Mouse (Mus musculus) Muller cell, postnatal 12 days (primary cell): ENCODE results near the gene Tspan3.

Experiments
- DNase-seq: peaks from one replicate; pipeline ENCODE4 v3.0.0-alpha.2; 2015; ENCODE audit errors: inconsistent ontology term

Tspan3 gene

DNA sequence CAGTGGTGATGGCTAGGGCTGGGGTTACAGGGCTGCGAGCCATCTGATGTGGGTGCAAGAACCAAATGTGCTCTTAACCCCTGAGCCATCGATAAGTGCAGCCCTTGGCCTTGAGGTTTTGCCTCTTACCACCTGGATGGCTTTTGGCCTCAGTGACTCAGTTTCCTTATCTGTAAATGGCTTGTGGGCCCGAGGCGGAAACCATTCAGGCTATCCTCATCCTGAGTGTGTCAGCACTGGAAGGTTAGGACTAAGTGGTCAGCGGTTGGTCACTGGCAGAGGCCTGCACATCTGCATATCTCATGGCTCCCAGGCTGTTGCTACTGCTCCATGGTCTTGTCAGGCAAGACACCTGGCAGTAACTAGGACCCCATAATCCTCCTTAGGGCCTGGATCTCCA, 47.2 kb downstream of the Tspan3 start:
- no peak for DNase-seq

DNA sequence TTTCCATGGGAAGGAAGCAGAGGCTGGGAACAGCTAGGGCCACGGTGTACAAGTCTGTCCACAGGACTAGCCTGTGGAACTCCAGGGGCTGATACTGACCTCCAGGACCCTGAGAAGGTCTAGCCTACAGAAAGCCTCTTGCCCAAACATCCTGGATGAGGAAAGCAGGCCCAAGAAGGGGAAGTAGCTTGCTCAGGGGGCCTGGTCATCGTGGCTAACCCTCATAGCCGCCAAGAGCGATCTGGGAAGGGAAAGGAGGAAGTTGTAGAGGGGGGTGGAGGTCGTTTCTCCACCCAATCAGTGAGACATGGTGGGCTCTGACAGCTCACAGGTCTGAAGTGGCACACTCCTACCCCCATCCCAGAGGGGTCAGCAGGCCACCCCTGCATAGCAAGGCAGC, 57.1 kb downstream of the Tspan3 start:
- DNase-seq: no peak

DNA sequence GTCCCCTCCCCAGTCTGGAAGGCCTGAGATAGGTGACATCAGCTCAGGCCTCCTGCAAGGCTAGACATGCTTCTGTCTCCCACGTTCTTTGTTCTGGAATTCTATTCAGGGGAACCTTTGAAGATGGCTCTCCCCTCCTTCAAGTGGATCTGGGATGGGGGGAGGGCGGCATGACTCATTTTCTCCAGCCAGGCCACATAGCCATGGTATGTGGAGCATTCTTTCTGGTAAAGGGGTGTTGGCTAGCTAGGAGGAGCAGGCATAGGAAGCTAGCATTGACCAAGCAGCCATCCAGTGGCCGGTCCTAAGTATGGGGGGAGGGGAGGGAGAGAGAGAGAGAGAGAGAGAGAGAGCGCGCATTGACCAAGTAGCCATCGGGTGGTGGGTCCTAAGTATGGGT, 57.8 kb downstream of the Tspan3 start:
- DNase-seq: peak; percentile 95

DNA sequence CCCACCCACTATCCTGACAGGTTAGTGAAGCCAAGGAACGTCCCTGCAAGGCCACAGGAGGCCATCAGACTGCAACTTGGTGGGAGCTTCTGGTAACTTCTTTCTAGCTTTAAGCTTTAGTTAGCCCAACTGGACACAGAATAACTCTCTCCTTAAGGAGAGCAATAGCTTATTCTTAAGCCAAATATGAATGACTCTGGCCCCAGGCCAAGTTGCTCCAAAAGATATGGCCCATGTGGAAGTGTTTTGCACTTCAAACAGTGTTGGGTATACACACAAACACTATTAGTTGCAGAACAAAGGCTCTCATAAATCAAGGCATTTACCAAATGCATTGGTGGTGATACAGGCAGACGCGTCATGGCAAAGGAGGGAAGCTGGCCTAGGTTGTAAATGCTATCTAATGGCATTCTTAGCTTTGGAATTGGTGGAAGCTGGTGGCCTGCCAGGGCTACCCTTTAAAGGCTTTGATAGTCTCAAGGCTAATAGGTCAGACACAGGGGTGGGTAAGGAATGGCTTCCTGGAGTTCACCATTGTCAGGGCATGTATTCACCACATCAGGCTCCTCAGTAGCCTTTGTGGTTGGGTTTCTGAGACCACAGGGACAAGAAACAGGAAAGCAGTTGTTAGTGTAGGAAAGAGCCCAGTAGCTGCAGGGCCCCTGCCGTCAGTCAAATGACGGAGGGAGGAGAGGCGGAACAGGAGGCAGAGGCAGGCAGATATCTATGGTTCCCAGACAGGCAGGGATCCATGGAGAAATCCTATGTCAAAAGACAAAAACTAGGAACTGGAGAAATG, 58.8 kb downstream of the Tspan3 start:
- peak; percentile 75 for DNase-seq

DNA sequence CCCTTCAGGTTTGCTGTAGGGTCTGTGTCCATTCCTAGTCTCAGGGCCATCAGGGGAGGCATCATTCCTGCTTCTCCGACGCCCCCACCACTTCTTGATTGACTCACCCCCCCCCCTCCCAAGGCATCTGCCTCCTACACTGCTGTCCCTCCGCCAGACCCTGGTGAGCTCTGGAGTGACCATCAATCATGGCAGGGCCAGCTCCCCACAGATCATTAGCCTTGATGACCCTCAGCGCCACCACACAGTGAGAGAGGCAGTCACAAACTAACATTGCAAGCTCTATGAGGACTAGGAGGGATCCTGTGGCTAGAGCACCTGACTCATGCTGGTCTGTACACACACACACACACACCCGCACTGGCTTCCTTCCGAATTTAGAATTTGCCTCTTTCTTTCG, 60.4 kb downstream of the Tspan3 start:
- no peak for DNase-seq

DNA sequence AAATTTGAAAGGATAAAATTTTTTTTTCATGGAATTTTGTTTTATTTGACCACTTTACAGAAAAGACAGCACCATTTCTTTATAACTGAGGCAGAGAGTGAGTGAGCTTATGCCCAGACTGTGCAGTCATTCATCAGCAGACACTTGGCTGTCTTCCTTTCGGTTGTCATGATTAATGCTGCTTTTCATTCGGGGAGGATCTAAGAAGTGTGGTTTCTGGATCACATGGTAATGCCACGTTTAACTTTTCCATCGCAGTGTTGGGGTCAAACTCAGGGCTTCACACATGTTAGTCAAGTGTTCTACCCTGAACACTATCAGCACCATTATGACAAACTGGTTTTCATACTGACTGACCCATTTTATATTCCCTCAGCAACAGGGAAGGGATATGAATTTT, 64.3 kb downstream of the Tspan3 start:
- DNase-seq: peak; percentile 73

DNA sequence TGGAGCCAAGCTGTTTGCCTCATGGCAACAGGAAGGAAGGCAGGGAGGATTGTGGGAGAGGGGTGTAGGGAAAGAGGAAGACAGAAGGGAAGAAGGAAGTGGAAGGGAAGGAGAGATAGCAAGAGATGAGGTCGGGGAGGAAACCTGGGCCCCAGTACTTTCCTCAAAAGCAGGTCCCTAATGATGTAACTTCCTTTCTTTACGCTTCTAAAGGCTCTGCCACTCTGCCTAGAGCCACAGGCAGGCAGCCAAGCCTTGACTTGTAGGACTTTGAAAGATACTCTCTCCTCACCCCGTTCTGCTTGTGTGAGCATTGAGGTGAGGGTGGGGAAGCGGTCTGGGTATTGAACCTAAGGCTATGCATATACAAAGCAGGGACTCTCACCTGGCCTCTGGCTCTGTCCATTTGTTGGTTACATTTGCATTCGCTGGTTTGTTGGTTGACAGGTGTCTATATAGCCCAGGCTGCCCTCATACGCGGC, 65.2 kb downstream of the Tspan3 start:
- no peak for DNase-seq

DNA sequence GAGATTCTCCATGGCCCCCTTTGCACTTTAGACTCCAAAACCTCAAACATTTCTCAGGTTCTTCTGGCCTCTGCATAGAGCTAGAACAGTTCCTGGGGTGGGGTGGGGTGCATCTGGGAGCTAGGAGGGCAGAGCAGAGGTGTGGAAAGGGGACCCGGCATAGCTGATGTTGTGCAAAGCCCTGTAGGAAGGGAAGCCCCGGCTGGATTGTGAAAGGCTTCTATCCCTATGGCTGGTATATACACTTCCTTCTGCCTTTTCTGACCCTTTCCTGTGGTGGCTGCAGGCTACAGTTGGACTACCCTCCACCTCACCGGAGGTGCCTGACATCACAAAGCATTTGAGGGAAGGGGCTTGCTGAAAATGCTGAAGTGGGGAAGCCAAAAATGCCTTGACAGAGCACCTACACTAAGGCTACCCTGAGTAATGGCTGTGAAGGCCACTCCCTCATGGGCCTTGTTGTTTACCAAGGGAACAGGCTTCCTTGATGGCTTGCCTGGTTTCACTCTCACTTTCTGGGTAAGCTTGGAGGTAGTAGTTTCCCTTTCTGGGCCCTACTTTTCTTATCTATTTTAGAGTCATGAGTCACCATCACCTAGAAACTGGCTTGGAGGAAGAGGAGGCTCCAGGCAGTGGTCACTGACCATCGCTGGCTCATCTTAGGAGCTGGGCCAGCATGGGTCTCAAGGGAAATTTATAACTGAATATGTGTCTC, 67.5 kb downstream of the Tspan3 start:
- DNase-seq: no peak

DNA sequence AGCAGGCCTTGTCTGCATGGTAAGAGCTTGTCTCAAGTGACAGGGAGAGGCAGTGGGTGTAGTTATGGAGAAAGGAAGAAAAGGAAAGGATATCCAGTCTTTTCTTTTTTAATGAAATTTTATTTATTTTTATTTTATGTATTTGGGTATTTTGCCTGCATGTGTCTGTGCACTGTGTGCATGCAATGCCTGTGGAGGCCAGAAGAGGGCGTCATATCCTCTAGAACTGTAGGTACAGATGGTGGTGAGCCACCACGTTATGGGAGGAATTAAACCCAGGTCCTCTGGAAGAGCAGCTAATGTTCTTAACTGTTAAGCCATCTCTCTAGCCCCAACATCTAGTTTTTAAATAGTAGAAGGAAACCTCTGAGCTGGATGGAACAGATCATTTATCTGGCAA, 73.2 kb downstream of the Tspan3 start:
- no peak for DNase-seq

DNA sequence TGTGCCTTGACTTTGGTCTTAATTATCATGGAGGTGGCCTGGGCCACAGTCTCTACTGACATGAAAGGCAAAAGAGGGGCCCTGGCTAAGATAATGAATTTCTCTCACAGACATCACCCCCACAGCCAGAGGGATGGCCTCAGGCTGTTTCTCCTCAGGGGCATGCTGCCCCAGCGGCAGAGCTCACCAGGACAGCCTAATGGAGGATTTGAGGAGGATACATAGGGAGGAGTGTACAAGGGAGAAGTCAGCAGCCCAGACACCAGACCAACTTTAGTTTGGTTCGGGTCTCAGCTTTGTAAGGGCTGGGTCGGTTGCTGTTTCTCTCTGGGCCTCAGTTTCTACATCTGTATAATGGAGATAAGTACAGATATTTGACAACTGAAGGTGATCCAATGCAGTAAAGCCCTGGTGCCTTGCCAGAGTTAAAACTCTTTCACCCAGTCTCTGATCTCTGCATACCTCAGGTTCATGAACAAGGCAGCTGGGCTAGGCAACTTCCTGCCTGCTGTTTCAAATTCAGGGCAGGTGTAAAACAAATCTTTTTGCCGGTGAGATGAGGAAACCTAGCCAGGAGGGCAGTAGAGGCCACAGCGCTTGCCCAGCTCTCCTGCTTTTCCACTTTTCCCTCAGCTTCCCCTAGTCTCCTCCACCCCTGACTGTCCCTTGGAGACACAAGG, 74.6 kb downstream of the Tspan3 start:
- no peak for DNase-seq

DNA sequence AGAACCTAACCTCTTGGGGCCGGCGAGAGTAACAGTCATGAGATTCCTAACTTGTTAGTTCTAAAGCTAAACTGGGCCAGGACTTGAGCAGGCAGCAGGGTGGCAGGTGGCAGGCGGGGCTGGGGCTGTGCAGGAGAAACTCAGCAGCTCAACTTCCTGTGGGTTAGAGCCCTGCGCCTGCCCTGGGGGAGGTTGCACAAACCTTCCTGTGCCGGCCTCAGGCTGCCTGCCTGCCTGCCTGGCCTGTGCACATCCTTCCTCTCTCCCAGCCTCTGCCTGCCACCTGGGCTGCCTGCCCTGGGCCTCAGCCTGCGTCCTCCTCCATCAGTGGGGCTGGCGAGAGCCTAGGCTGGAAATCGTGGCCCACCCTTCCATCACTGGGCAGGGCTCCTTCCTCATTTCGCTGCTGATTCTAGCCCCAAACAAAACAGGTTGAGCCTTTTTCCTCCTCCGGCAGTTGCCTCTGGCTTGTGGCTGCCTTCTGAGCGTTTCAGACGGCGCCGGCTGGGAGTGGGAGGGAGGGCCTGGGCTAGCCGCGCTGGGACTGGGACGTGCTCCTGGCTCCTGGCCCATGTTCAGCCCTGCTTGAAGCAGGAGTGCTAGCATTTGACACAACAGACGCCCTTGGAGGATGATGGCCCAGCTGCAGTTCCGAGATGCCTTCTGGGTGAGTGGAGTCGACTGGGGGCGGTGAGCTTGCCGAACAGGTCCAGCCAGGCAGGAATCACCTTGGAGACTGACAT, 75.3 kb downstream of the Tspan3 start, which contains the start of gene Pstpip1:
TSS of gene Pstpip1 (plus strand) at position 185 of the 743 bp plus-strand sequence.
- DNase-seq: peak; percentile 87

DNA sequence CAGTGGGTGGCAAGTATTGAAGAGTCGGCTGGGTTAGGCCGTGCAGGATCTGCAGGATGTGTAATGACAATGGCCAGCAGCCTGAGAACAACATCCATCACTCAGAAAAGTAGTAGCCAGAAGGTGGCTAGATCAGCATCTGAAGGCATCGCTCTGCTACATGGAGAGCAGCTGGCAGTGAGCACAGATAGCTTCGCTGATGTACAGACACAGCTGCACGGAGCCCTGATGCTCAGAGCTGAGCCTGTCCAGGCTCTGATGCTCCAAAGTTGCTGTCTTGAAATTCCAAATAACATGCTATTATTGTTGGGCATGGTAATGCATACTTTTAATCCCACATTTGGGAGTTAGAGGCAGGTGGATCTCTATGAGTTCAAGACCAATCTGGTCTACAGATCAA, 78.8 kb downstream of the Tspan3 start:
- no peak for DNase-seq
